Mouse (Mus musculus): ENCODE data around the gene Sept5. TPM values are rescaled to one million over a fixed set of nuclear protein-coding genes. Genes with fewer than 3 reads are reported as not detected.
A peak's percentile ranks its signal among the peaks of the same experiment; 100 is the strongest.

Gene Sept5
- polyA plus RNA-seq, 1 experiment, result 999 TPM

GRCm38 (mm10) chr16:18625791-18626311 is 3.9 kb downstream of the Sept5 start:
- H3K4me1 ChIP-seq (ENCODE audit: control insufficient read depth, insufficient read depth, low read length), result peaks cover 3% of the 10 kb centered on the region
- peak overlapping the region; percentile 100 for H3K27ac ChIP-seq (ENCODE audit: insufficient read depth, low read length)
- TF ChIP-seq CTCF (IDR thresholded peaks at IDR 0.05; ENCODE audit: extremely low read depth, insufficient read depth, low read length) (no peak), POLR2A (IDR thresholded peaks at IDR 0.05; ENCODE audit: extremely low read depth, insufficient read depth, low read length) (no peak)
- H3K4me3 ChIP-seq (ENCODE audit: insufficient read depth, low read length), result peak overlapping the region; percentile 93

GRCm38 (mm10) chr16:18625097-18625496 is 4.7 kb downstream of the Sept5 start:
- Histone ChIP-seq H3K4me1 (ENCODE audit: control insufficient read depth, insufficient read depth, low read length) (peaks cover 1% of the 10 kb centered on the region), H3K27ac (ENCODE audit: insufficient read depth, low read length) (peak overlapping the region; percentile 100; the same call in 1 of the 2 replicates), H3K4me3 (ENCODE audit: insufficient read depth, low read length) (peak overlapping the region; percentile 93)
- TF ChIP-seq CTCF (IDR thresholded peaks at IDR 0.05; ENCODE audit: extremely low read depth, insufficient read depth, low read length), result no peak

GRCm38 (mm10) chr16:18624641-18625040 is 5.1 kb downstream of the Sept5 start:
- TF ChIP-seq POLR2A (IDR thresholded peaks at IDR 0.05; ENCODE audit: extremely low read depth, insufficient read depth, low read length) (no peak), CTCF (IDR thresholded peaks at IDR 0.05; ENCODE audit: extremely low read depth, insufficient read depth, low read length) (no peak)
- H3K27ac ChIP-seq (ENCODE audit: insufficient read depth, low read length), result no peak overlapping the region

GRCm38 (mm10) chr16:18623751-18624540 is 5.8 kb downstream of the Sept5 start:
- H3K4me3 ChIP-seq (ENCODE audit: insufficient read depth, low read length), result peak overlapping the region; percentile 93
- TF ChIP-seq CTCF (IDR thresholded peaks at IDR 0.05; ENCODE audit: extremely low read depth, insufficient read depth, low read length), result no peak
- TF ChIP-seq POLR2A (IDR thresholded peaks at IDR 0.05; ENCODE audit: extremely low read depth, insufficient read depth, low read length), result no peak; the same call in 1 of the 2 replicates
- H3K4me1 ChIP-seq (ENCODE audit: control insufficient read depth, insufficient read depth, low read length), result no peaks in the 10 kb centered on the region; the same call in 1 of the 2 replicates
- H3K27ac ChIP-seq (ENCODE audit: insufficient read depth, low read length), result no peak overlapping the region

More at GRCm38 (mm10) chr16:18624641-18625040, 5.1 kb downstream of the Sept5 start:
- peak overlapping the region; percentile 93 for H3K4me3 ChIP-seq (ENCODE audit: insufficient read depth, low read length)
- H3K4me1 ChIP-seq (ENCODE audit: control insufficient read depth, insufficient read depth, low read length), result no peaks in the 10 kb centered on the region; the same call in 1 of the 2 replicates

- H3K4me1 ChIP-seq (ENCODE audit: control insufficient read depth, insufficient read depth, low read length), result no peaks in the 10 kb centered on the region; the same call in 1 of the 2 replicates
- no peak overlapping the region for H3K27ac ChIP-seq (ENCODE audit: insufficient read depth, low read length)
- no peak overlapping the region for H3K4me3 ChIP-seq (ENCODE audit: insufficient read depth, low read length)
- TF ChIP-seq CTCF (IDR thresholded peaks at IDR 0.05; ENCODE audit: extremely low read depth, insufficient read depth, low read length) (no peak), POLR2A (IDR thresholded peaks at IDR 0.05; ENCODE audit: extremely low read depth, insufficient read depth, low read length) (no peak)
Measured at GRCm38 (mm10) chr16:18622916-18623750, 6.6 kb downstream of the Sept5 start.

- TF ChIP-seq POLR2A (IDR thresholded peaks at IDR 0.05; ENCODE audit: extremely low read depth, insufficient read depth, low read length) (no peak), CTCF (IDR thresholded peaks at IDR 0.05; ENCODE audit: extremely low read depth, insufficient read depth, low read length) (no peak)
- Histone ChIP-seq H3K4me1 (ENCODE audit: control insufficient read depth, insufficient read depth, low read length) (no peaks in the 10 kb centered on the region), H3K4me3 (ENCODE audit: insufficient read depth, low read length) (peak within 1 kb of the TSS; percentile 27; the same call in 1 of the 2 replicates), H3K27ac (ENCODE audit: insufficient read depth, low read length) (no peak within 1 kb of the TSS)
Measured at GRCm38 (mm10) chr16:18622019-18622418, 7.7 kb downstream of the Sept5 start, which contains the start of gene Gp1bb. Gp1bb (minus strand) TSS chr16:18622403.

- H3K27ac ChIP-seq (ENCODE audit: insufficient read depth, low read length), result peak overlapping the region; percentile 76; the same call in 1 of the 2 replicates
- H3K4me3 ChIP-seq (ENCODE audit: insufficient read depth, low read length), result peak overlapping the region; percentile 27; the same call in 1 of the 2 replicates
- TF ChIP-seq POLR2A (IDR thresholded peaks at IDR 0.05; ENCODE audit: extremely low read depth, insufficient read depth, low read length), result peak; percentile 24; the same call in 1 of the 2 replicates
- no peak for TF ChIP-seq CTCF (IDR thresholded peaks at IDR 0.05; ENCODE audit: extremely low read depth, insufficient read depth, low read length)
- no peaks in the 10 kb centered on the region for H3K4me1 ChIP-seq (ENCODE audit: control insufficient read depth, insufficient read depth, low read length)
Measured at GRCm38 (mm10) chr16:18621362-18622001, 8.3 kb downstream of the Sept5 start.

- Histone ChIP-seq H3K4me3 (ENCODE audit: insufficient read depth, low read length) (peak overlapping the region; percentile 27), H3K4me1 (ENCODE audit: control insufficient read depth, insufficient read depth, low read length) (no peaks in the 10 kb centered on the region), H3K27ac (ENCODE audit: insufficient read depth, low read length) (peak overlapping the region; percentile 76)
- TF ChIP-seq CTCF (IDR thresholded peaks at IDR 0.05; ENCODE audit: extremely low read depth, insufficient read depth, low read length) (no peak), POLR2A (IDR thresholded peaks at IDR 0.05; ENCODE audit: extremely low read depth, insufficient read depth, low read length) (no peak; the same call in 1 of the 2 replicates)
Measured at GRCm38 (mm10) chr16:18620601-18621361, 9.0 kb downstream of the Sept5 start.

Data from cortical plate, adult 2 months (tissue).